Mouse (Mus musculus) adrenal gland, adult 10 weeks (tissue): ENCODE data around the gene Mxd1. TPM values are rescaled to one million over a fixed set of nuclear protein-coding genes. Genes with fewer than 3 reads are reported as not detected.

Experiments used
- polyA plus RNA-seq: library from polyadenylated mRNA; stranded (reverse); fragments of 350-450 nt; fragmentation: Illumina TruSeq; extraction: RNeasy Lipid Tissue Mini Kit (QIAGEN cat#74804); gene quantifications from one replicate; pipeline ENCODE4 v1.2.3, GENCODE M21; 2014; ENCODE audit warnings: low read depth, low replicate concordance

Gene Mxd1
- polyA plus RNA-seq = 6.5 TPM

DNA sequence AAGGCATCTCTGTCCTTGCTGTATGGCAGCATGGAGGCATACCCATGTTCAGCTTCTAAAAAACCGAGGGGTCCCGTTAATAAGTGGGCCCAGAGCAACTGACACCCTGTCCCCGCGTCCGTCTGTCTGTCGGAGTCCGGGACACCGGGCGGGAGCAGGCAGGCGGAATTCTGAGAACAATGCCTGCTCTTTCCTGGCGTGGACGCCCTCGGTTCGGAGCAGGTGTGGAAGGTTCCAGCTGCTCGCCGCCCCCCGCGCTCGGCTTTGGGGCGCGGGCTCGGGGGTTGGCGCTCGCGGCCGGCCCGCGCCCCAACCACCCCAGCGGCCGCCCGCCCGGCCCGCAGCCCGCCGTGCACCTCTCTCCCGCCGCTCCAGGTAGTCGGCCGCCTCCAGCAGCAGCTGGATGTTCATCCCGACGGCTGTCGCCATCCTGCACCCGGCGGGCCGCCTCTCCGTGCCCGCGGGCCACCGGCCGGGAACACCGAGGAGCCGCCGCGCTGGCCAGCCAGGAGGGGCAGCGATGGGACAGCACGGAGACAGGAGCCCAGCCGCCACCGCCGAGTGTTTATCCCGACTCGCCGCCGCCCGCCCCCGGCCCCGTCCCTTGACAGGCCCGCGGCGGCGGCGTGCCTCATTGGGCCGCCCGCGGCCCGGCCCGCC lies at the start of gene Mxd1:
Gene Mxd1 (minus strand): TSS at position 582 of the 660 bp plus-strand sequence.

DNA sequence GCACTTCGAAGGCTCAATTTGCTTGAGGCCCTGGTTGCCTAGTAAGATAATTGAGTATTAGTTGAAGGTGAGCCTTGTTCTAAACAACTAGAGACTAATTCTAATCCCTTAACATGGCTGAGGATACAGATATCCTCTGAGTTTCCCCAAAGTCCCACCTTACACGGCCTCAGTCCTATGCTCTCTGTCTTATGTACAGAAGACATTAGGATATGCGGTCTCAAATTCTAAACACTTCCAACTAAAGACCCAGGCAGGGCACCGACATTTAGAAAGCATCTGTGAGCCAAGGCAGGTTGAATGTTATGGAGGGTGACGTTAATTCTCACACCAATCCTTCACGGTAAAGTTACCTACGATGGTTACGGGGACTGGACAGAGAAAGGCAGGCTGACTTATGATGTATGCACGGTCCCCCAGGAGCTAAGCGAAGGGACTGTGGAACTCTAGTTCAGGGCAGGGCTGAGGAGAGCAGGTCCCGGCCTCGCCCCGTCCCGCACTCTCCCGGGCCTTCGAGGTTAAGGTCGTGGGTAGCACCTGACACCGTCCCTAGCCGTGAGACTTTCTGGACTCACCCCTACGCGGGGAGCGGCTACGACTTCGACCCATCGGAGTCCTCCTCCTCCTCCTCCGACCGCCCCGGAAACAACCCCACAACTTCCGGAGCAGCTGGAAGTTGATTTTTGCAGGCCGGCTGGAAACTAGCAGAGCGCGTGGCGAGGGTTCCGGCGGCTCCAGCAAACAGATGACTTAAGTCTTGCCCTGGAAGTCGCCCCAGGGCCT lies 15.1 kb upstream of the Mxd1 start, which contains the start of gene Snrnp27:
Gene Snrnp27 (minus strand): TSS at position 651 of the 783 bp plus-strand sequence.

DNA sequence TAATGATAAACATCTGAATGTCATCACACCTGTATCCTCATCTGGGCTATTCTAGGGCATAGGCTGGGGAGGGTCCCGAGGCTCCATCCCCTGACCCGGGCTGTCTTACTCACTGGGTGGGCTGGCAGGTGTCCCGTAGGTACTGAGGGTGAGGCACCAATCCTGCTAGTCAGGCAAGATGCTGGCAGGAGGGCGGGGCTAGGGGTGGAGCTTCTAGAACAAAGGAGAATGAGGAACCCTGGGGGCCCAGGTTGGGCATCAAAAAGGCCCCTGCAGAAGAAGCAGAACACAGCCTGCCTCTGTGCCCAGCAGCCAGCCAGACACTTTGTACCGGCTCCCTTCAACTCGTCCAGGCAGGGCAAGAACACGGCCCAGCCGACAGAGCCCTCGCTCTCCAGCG lies 41.0 kb downstream of the Mxd1 start, which contains the start of gene Asprv1:
Gene Asprv1 (plus strand): TSS at position 219 of the 400 bp plus-strand sequence.

Other genes with a start within 250 kb of the Mxd1 start
- gene Gm44790, start 242.5 kb downstream of the Mxd1 start, polyA plus RNA-seq = not detected
- 13.4 TPM for gene C87436, start 230.8 kb downstream of the Mxd1 start, polyA plus RNA-seq
- gene Pcbp1, start 142.8 kb downstream of the Mxd1 start, polyA plus RNA-seq = 120 TPM
- not detected for gene Asprv1, start 41.0 kb downstream of the Mxd1 start, polyA plus RNA-seq
- gene Snrnp27, start 15.4 kb upstream of the Mxd1 start, polyA plus RNA-seq = 148 TPM
- 48.9 TPM for gene Gmcl1, start 64.2 kb upstream of the Mxd1 start, polyA plus RNA-seq
- 107 TPM for gene Anxa4, start 124.4 kb upstream of the Mxd1 start, polyA plus RNA-seq
- gene Aak1, start 180.4 kb upstream of the Mxd1 start, polyA plus RNA-seq = 25.4 TPM